Mouse (Mus musculus): ENCODE results near the gene Cenpm. TPM values are rescaled to one million over a fixed set of nuclear protein-coding genes. Genes with fewer than 3 reads are reported as not detected.

Cenpm gene
- polyA plus RNA-seq, 1 experiment: 46.3 TPM

GRCm38 (mm10) chr15:82286157-82286556 is 41.6 kb upstream of the Cenpm start:
- Histone ChIP-seq H3K79me3 (ENCODE audit: low read depth) (no peaks in the 10 kb centered on the region), H3K79me2 (ENCODE audit: control insufficient read depth, insufficient read depth) (no peaks in the 10 kb centered on the region), H3ac (ENCODE audit: control insufficient read depth, insufficient read length, low read depth) (no peak overlapping the region), H3K27me3 (ENCODE audit: control insufficient read depth, insufficient read depth, insufficient read length) (peaks cover 37% of the 10 kb centered on the region), H3K36me3 (ENCODE audit: control insufficient read depth, insufficient read depth) (no peaks in the 10 kb centered on the region), H3K4me3 (ENCODE audit: insufficient read depth, poor library complexity, severe bottlenecking) (no peak overlapping the region)
- no peak for TF ChIP-seq MAX (IDR thresholded peaks at IDR 0.05)

GRCm38 (mm10) chr15:82280638-82281037 is 36.1 kb upstream of the Cenpm start:
- no peaks in the 10 kb centered on the region for H3K36me3 ChIP-seq (ENCODE audit: control insufficient read depth, insufficient read depth)
- TF ChIP-seq MYOD1 (IDR thresholded peaks at IDR 0.05; ENCODE audit: control insufficient read depth, insufficient read length, low read depth): no peak
- TF ChIP-seq CTCF (IDR thresholded peaks at IDR 0.05; ENCODE audit: control insufficient read depth, insufficient read depth, insufficient read length): no peak
- no peak for TF ChIP-seq USF1 (IDR thresholded peaks at IDR 0.05; ENCODE audit: low read depth)
- TF ChIP-seq CEBPB (IDR thresholded peaks at IDR 0.05; ENCODE audit: low read depth): no peak
- TF ChIP-seq FOSL1 (IDR thresholded peaks at IDR 0.05; ENCODE audit: insufficient read depth, low read length, poor library complexity, severe bottlenecking): no peak
- no peak for TF ChIP-seq MAX (IDR thresholded peaks at IDR 0.05)
- no peak for TF ChIP-seq MYOG (IDR thresholded peaks at IDR 0.05; ENCODE audit: control insufficient read depth, extremely low read depth, insufficient read length)
- H3ac ChIP-seq (ENCODE audit: control insufficient read depth, insufficient read length, low read depth): no peak overlapping the region
- H3K79me2 ChIP-seq (ENCODE audit: control insufficient read depth, insufficient read depth): no peaks in the 10 kb centered on the region
- H3K27me3 ChIP-seq (ENCODE audit: control insufficient read depth, insufficient read depth, insufficient read length): peaks cover 62% of the 10 kb centered on the region
- H3K4me3 ChIP-seq (ENCODE audit: insufficient read depth, poor library complexity, severe bottlenecking): no peak overlapping the region
- H3K79me3 ChIP-seq (ENCODE audit: low read depth): no peaks in the 10 kb centered on the region

- H3K79me3 ChIP-seq (ENCODE audit: low read depth): no peaks in the 10 kb centered on the region
- no peaks in the 10 kb centered on the region for H3K36me3 ChIP-seq (ENCODE audit: control insufficient read depth, insufficient read depth)
- TF ChIP-seq MYOG (IDR thresholded peaks at IDR 0.05; ENCODE audit: control insufficient read depth, extremely low read depth, insufficient read length): no peak
- no peak for TF ChIP-seq CTCF (IDR thresholded peaks at IDR 0.05; ENCODE audit: control insufficient read depth, insufficient read depth, insufficient read length)
- TF ChIP-seq CEBPB (IDR thresholded peaks at IDR 0.05; ENCODE audit: low read depth): no peak
- TF ChIP-seq MYOD1 (IDR thresholded peaks at IDR 0.05; ENCODE audit: control insufficient read depth, insufficient read length, low read depth): no peak
- H3K79me2 ChIP-seq (ENCODE audit: control insufficient read depth, insufficient read depth): no peaks in the 10 kb centered on the region
- peaks cover 76% of the 10 kb centered on the region for H3K27me3 ChIP-seq (ENCODE audit: control insufficient read depth, insufficient read depth, insufficient read length)
- no peak overlapping the region for H3ac ChIP-seq (ENCODE audit: control insufficient read depth, insufficient read length, low read depth)
- H3K4me3 ChIP-seq (ENCODE audit: insufficient read depth, poor library complexity, severe bottlenecking): no peak overlapping the region
These were observed 33.0 kb upstream of the Cenpm start for GRCm38 (mm10) chr15:82277591-82277990.

GRCm38 (mm10) chr15:82274927-82275901 is 30.7 kb upstream of the Cenpm start:
- TF ChIP-seq FOSL1 (IDR thresholded peaks at IDR 0.05; ENCODE audit: insufficient read depth, low read length, poor library complexity, severe bottlenecking) (no peak), MYOG (IDR thresholded peaks at IDR 0.05; ENCODE audit: control insufficient read depth, extremely low read depth, insufficient read length) (no peak), MAX (IDR thresholded peaks at IDR 0.05) (no peak), CTCF (IDR thresholded peaks at IDR 0.05; ENCODE audit: control insufficient read depth, insufficient read depth, insufficient read length) (no peak), CEBPB (IDR thresholded peaks at IDR 0.05; ENCODE audit: low read depth) (no peak), MYOD1 (IDR thresholded peaks at IDR 0.05; ENCODE audit: control insufficient read depth, insufficient read length, low read depth) (no peak), USF1 (IDR thresholded peaks at IDR 0.05; ENCODE audit: low read depth) (no peak)
- H3K4me3 ChIP-seq (ENCODE audit: insufficient read depth, poor library complexity, severe bottlenecking): no peak overlapping the region
- H3K27me3 ChIP-seq (ENCODE audit: control insufficient read depth, insufficient read depth, insufficient read length): peaks cover 87% of the 10 kb centered on the region
- H3K79me2 ChIP-seq (ENCODE audit: control insufficient read depth, insufficient read depth): no peaks in the 10 kb centered on the region
- no peaks in the 10 kb centered on the region for H3K36me3 ChIP-seq (ENCODE audit: control insufficient read depth, insufficient read depth)
- H3ac ChIP-seq (ENCODE audit: control insufficient read depth, insufficient read length, low read depth): no peak overlapping the region
- H3K79me3 ChIP-seq (ENCODE audit: low read depth): no peaks in the 10 kb centered on the region

- Histone ChIP-seq H3K36me3 (ENCODE audit: control insufficient read depth, insufficient read depth) (no peaks in the 10 kb centered on the region), H3K79me2 (ENCODE audit: control insufficient read depth, insufficient read depth) (no peaks in the 10 kb centered on the region), H3K79me3 (ENCODE audit: low read depth) (no peaks in the 10 kb centered on the region), H3K27me3 (ENCODE audit: control insufficient read depth, insufficient read depth, insufficient read length) (peaks cover 92% of the 10 kb centered on the region), H3K4me3 (ENCODE audit: insufficient read depth, poor library complexity, severe bottlenecking) (no peak within 1 kb of the TSS), H3ac (ENCODE audit: control insufficient read depth, insufficient read length, low read depth) (no peak within 1 kb of the TSS)
- TF ChIP-seq MAX (IDR thresholded peaks at IDR 0.05) (no peak), MYOG (IDR thresholded peaks at IDR 0.05; ENCODE audit: control insufficient read depth, extremely low read depth, insufficient read length) (no peak), FOSL1 (IDR thresholded peaks at IDR 0.05; ENCODE audit: insufficient read depth, low read length, poor library complexity, severe bottlenecking) (no peak), CEBPB (IDR thresholded peaks at IDR 0.05; ENCODE audit: low read depth) (no peak), USF1 (IDR thresholded peaks at IDR 0.05; ENCODE audit: low read depth) (no peak), CTCF (IDR thresholded peaks at IDR 0.05; ENCODE audit: control insufficient read depth, insufficient read depth, insufficient read length) (no peak), MYOD1 (IDR thresholded peaks at IDR 0.05; ENCODE audit: control insufficient read depth, insufficient read length, low read depth) (no peak)
These were observed 30.0 kb upstream of the Cenpm start, which contains the start of gene Sept3 for GRCm38 (mm10) chr15:82274593-82274926. Gene Sept3 (plus strand): TSS chr15:82274893.

- Histone ChIP-seq H3K79me3 (ENCODE audit: low read depth) (no peaks in the 10 kb centered on the region), H3K36me3 (ENCODE audit: control insufficient read depth, insufficient read depth) (no peaks in the 10 kb centered on the region), H3K79me2 (ENCODE audit: control insufficient read depth, insufficient read depth) (no peaks in the 10 kb centered on the region), H3ac (ENCODE audit: control insufficient read depth, insufficient read length, low read depth) (no peak overlapping the region), H3K4me3 (ENCODE audit: insufficient read depth, poor library complexity, severe bottlenecking) (no peak overlapping the region), H3K27me3 (ENCODE audit: control insufficient read depth, insufficient read depth, insufficient read length) (peaks cover 86% of the 10 kb centered on the region)
- TF ChIP-seq USF1 (IDR thresholded peaks at IDR 0.05; ENCODE audit: low read depth) (no peak), CEBPB (IDR thresholded peaks at IDR 0.05; ENCODE audit: low read depth) (no peak), MAX (IDR thresholded peaks at IDR 0.05) (no peak), MYOG (IDR thresholded peaks at IDR 0.05; ENCODE audit: control insufficient read depth, extremely low read depth, insufficient read length) (no peak), MYOD1 (IDR thresholded peaks at IDR 0.05; ENCODE audit: control insufficient read depth, insufficient read length, low read depth) (no peak), CTCF (IDR thresholded peaks at IDR 0.05; ENCODE audit: control insufficient read depth, insufficient read depth, insufficient read length) (no peak), FOSL1 (IDR thresholded peaks at IDR 0.05; ENCODE audit: insufficient read depth, low read length, poor library complexity, severe bottlenecking) (no peak)
These were observed 27.7 kb upstream of the Cenpm start for GRCm38 (mm10) chr15:82272295-82272694.
